Mouse (Mus musculus) thymus, postnatal 10 days (tissue): ENCODE measurements around the gene Atp6v1g2.
A peak's percentile ranks its signal among the peaks of the same experiment; 100 is the strongest.

ENCODE experiments used
- DNase-seq, 2 experiments: peaks; one replicate each; pipeline ENCODE4 v3.0.0; 2021; ENCODE audit warnings: low spot score in 2 of 2

The Atp6v1g2 gene

GRCm38 (mm10) chr17:35233114-35233980 lies at the start of gene Atp6v1g2:
Gene Atp6v1g2 (plus strand): TSS chr17:35233660.
- no peak for DNase-seq

DNA sequence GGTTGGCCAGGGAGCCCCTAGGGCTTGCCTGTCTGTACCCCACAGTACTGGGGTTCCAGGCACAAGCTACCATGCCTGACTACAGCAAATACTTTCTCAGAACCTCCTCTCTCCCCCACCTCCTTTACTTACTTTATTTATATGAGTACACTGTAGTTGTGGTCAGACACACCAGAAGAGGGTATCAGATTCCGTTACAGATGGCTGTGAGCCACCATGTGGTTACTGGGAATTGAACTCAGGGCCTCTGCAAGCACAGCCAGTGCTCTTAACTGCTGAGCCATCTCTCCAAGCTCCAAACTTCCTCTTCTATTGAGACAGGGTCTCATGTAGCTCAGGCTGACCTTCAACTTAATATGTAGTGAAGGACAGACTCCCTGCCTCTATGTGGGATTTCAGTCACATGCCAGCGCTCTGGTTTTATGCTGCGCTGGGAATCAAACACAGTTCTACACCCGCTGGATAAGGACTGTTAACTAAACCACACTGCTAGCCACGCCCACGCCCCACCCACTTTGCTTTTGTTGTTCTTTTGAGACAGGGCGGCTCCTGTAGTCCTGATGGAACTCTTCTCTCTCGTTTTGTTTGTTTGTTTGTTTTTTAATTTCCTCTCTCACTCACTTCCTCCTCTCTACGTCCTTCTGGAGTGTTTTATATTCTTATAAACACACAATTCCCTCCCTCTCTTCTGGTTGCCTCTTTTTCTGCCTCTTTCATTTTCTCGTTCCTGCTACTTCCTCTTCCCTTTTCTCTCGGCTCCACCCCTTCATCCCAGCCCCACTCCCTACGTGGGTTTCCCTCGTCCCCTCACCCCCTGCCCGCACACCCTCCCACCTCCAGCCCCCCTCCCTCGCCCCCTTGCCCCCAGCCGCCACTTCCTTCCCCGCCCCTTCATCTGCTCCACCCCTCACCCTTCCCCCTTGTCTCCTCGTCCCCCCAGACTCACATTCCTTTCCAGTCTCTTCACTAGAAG lies 47.5 kb upstream of the Atp6v1g2 start:
- DNase-seq: peak; percentile 84 to 87

GRCm38 (mm10) chr17:35186681-35187080 lies 46.8 kb upstream of the Atp6v1g2 start:
- DNase-seq: peak; percentile 67 to 70

DNA sequence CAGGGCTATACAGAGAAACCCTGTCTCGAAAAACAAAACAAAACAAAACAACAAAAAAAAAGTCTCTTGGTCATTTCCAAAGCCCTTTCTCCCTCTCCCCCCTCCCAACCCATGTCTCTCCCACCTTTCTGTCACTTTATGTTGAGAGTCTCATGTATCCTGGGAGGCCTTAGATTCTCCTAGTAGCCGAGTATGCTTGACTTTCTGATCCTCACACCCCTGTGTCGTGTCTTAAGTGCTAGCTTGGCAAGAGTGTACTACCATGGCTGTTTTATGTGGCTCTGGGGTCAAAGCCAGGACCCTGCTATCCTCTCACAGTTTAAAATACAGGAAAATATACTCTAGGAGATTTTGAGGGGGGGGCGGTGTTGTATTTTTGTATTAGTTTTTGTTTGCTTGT lies 46.1 kb upstream of the Atp6v1g2 start:
- DNase-seq: no peak

DNA sequence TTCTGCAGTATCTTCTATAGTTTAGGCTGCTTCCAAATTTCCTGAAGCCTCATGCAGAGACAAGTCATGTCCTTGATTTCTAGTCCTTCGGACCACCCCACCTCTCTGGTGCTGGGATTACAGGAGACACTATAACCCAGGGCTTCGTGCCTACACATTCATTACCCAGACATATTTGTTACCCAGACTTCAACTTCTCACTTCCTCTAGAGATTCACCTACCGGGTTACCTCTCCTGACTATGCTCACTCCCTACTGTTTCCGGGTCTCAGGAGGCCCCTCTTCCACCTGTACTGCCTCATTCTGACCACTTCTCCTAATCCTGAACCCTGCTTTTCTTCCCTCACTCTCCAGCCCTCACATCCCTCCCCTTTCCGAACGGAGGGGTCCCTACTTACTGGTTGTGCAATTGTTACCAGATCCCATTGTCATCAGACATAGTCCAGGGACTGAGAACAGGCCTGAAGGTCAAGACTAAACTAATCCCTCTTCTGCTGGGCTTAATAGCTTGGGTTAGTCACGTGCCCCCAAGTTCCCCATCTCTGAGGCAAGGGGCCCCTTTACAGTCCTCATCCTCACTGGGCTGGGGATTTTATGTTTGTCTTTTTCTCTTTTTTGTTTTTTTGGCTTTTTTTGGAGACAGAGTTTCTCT lies 45.4 kb upstream of the Atp6v1g2 start, which contains the start of gene Lst1:
Lst1 (minus strand) TSS at position 481 of the 652 bp plus-strand sequence.
- no peak for DNase-seq

GRCm38 (mm10) chr17:35189186-35189585 lies 44.3 kb upstream of the Atp6v1g2 start:
- no peak for DNase-seq

- DNase-seq: peak; percentile 56 to 57
These were observed 43.4 kb upstream of the Atp6v1g2 start for GRCm38 (mm10) chr17:35190096-35190495.

DNA sequence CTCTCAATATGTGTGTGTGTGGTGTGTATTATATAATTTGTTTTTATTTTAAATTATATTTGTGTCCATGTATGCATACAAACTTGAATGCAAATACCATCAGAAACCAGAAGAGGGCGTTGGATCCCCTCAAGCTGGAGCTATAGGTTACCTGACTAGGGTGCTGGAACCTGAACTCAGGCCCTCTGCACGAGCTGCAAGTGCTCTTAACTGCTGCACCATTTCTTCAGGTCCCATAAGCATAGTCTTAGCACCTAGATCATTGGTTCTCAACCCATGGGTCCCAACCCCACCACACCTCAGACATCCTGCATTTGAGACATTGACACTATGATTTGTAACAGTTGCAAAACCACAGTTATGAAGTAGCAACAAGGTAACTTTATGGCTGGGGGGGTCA lies 41.7 kb upstream of the Atp6v1g2 start:
- no peak for DNase-seq

GRCm38 (mm10) chr17:35192924-35193323 lies 40.5 kb upstream of the Atp6v1g2 start:
- DNase-seq: no peak

- DNase-seq: peak; percentile 91
These were observed 39.3 kb upstream of the Atp6v1g2 start, which contains the start of gene Ltb for GRCm38 (mm10) chr17:35193881-35194843. Gene Ltb (plus strand): TSS chr17:35194439.

DNA sequence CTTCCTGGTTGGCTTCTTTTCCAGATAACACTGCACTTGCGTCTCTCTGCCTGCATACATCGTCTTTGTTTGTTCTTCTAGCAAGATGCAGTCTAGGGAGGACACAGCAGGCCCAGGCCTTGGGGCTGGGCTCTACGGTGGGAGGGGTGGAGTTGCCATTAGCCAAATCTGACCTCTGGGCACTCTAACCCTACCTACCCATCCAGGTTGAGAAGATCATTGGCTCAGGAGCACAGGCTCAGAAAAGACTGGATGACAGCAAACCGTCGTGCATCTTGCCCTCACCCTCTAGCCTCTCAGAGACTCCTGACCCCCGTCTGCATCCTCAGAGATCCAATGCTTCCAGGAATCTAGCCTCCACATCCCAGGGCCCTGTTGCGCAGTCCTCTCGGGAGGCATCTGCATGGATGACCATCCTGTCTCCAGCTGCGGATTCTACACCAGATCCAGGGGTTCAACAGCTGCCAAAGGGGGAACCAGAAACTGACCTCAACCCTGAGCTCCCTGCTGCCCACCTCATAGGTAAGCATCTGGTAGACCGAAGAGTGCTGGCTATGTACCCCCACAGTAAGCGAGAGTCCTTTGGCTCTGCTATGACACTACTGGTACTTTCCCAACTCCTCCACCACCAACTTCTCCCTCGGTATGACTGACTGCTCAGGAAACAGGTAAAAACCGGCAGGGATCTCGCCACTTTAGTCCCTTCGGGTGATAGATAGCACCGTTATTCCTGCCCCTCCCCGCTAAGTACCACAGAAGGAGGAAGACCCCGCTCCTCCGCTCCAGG lies 38.4 kb upstream of the Atp6v1g2 start:
- no peak for DNase-seq

GRCm38 (mm10) chr17:35195631-35196320 lies 37.7 kb upstream of the Atp6v1g2 start:
- DNase-seq: peak; percentile 96 to 99

DNA sequence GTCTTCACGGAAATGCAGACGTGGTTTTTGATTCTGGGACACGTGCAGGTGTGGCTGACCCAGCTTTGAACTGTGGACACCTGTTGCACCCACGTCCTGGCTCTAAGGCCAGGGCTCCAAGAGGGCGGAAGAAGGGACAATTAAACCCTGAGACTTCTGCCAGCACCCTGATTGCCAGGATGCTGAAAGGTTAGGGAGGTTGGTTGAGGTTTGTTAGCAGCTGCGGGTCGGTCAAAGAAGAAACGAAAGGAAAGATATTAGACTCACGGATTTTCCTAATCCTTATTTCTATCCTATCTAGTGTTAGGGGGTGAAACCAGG lies 37.2 kb upstream of the Atp6v1g2 start:
- DNase-seq: no peak

GRCm38 (mm10) chr17:35197126-35197525 lies 36.3 kb upstream of the Atp6v1g2 start:
- no peak for DNase-seq

DNA sequence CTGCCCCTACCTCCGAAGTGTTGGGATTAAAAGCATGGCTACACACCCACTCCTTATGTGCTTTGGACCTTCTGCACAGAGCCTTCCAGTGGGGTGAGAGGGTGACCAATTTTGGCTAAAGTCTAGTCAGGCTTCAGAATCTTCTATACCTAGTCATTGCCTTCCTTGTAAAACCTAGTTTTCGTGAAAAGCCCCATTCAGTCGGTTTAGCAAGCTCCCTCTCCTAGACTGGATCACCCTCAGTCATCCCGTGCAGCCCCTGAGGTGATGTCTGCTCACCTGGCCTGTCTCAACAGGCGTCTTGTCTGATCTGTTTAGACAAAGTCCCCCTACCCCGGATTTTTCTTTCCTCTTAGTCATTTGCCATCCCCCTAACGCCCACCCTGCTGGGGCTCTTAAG lies 35.4 kb upstream of the Atp6v1g2 start:
- no peak for DNase-seq

DNA sequence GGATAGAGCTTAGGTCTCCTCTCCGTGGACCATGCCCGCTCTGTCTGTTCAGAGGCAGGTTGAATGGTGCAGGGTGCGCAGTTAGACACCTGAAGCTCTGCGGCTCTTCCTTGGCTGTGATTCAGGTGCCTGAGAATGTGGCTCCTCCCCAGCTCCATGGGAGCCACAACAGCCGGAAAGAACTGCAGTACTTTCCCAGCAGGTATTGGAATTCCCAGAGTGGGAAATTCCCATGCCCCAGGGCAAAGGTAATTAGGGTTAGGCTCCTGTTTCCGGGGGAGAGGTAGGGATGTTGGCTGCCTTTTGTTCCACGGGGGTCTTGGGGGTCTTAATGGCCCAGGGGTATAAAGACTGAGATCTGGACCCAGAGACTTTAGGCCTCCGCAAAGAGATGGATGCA lies 34.5 kb upstream of the Atp6v1g2 start:
- DNase-seq: no peak

- DNase-seq: peak; percentile 77 to 85
These were observed 33.1 kb upstream of the Atp6v1g2 start for GRCm38 (mm10) chr17:35200398-35200797.

- no peak for DNase-seq
These were observed 32.3 kb upstream of the Atp6v1g2 start for GRCm38 (mm10) chr17:35201128-35201527.

- peak in 1 of 2 experiments; percentile 66 for DNase-seq
These were observed 31.7 kb upstream of the Atp6v1g2 start, which contains the start of gene Tnf for GRCm38 (mm10) chr17:35201787-35202186. Gene Tnf (minus strand): TSS chr17:35202007.
